Mouse (Mus musculus) c-Kit-positive CD71-positive TER-119-positive erythroid progenitor cells, embryonic 14.5 days (primary cell): ENCODE measurements around the gene Pex11b.
"Not testable (repeated sequence)": the region's sequence is repeated elsewhere in the genome, so short reads cannot be mapped to it uniquely, and the experiment has no call there.

Experiments
- DNase-seq: peaks from one replicate; pipeline ENCODE4 v3.0.0-alpha.2; 2013; ENCODE audit warnings: low spot score

Gene Pex11b

DNA sequence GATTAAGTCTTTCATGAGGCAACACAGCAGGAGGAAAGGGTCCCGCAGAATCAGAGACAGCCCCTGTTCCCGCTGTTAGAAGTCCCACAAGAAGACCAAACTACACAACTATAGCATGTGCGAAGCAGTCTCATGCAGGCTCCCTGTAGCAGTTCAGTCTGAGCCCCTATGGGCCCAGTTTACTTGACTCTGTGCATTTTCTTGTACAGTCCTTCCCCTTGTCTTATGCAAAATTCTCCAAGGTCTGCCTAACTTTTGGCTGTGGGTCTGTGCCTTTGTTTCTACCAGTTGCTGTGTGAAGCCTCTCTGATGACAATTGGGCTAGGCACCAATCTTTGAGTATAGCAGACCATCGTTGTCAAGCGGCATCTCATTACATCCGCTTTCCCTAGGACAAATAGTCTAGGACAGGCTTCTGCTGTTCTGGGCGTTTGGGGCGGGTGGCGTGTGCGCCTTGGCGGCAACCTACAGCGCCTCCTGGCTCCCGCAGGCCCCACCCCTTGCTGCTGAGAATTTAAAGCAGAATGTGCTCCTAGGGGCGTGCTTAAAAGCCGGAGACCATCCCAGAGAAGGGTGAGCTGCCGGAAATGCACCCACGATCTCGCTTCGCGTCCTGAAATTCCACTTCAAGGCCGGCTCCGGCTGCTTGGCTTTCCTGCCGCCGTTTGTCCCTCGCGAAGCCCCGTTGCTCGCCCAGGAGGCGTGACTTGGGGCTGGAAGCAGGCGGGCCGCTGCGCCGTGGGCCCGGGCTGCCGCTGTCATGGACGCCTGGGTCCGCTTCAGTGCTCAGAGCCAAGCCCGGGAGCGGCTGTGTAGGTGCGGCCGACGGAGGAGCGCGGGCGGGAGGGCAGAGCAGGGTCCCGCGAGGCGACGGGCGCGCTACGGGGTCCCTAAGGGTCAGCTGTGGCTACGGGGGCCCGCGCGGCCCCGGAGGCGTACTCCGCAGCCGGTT is at the start of gene Pex11b, which contains the start of gene Gm42957:
TSS of gene Pex11b (plus strand) at position 449 of the 952 bp plus-strand sequence.
TSS of gene Gm42957 (plus strand) at position 547 of the 952 bp plus-strand sequence.
- DNase-seq, result peak; percentile 80

DNA sequence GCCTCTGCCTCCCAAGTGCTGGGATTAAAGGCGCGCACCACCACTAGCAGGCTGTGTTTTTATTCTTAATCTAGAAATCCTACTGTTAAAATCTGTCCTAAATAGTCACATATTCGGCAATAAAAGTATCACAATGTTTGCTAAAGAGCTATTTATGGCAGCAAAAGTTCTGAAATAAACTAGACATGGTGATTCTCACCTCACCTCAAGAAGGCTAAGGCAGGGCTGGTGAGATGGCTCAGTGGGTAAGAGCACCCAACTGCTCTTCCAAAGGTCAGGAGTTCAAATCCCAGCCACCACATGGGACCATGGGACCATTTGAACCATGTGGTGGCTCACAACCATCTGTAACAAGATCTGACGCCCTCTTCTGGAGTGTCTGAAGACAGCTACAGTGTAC is 44.5 kb upstream of the Pex11b start:
- DNase-seq, result no peak

DNA sequence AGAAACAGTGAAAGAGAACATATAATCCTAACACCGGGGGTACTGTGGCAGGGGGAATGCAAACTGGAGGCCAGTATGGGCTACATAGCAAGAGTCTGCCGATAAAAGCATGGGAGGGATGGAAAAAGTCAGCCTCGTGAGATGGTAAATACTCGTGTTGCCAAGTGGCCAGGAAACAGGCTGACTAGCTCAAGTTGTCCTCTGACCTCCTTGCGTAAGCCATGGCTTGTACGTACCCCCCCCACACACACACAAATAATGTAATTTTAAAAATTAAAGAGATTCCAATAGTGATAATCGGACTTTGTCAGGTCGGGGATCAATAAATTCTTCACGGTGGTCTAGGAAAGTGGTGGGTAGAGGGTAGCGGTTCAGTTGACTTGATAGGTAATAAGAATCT is 41.8 kb upstream of the Pex11b start:
- peak; percentile 25 for DNase-seq

DNA sequence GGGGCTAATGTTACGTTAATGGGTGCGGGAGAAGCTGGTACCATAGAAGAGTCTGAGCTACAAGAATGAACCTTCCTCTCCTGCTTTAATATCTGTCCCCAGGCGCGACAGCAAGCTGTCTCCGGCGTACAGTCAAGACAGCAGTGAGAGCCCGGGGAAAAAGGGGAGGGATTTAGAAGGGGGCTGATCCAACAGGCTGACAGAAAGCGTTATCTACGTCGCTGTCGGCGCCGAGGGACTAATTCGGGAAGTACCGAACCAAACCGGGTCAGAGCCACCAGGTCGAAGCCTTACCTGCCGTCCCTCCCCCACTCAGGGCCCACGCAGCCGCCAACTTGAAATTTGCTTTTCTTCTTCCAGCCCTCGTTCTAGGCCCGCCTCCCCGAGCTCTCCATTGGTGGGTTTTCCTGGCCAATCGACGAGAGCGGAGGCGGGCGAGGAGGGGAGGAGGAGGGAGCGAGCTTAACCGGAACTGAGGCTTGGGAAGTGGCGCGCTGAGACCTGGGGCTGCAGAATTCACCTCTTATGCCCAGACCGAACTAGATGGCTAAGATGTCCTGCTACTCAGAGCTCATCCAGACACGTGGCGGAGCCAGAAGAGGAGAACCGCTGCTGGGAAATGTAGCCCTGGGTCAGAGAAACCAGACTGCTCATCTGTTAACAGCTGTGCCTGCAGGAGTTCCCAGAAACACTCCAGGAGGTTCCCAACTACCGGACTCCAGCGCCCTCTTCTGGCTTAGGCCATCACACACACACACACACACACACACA is 41.2 kb upstream of the Pex11b start, which contains the start of gene Polr3gl:
TSS of gene Polr3gl (minus strand) at position 392 of the 771 bp plus-strand sequence.
- DNase-seq, result peak; percentile 93

DNA sequence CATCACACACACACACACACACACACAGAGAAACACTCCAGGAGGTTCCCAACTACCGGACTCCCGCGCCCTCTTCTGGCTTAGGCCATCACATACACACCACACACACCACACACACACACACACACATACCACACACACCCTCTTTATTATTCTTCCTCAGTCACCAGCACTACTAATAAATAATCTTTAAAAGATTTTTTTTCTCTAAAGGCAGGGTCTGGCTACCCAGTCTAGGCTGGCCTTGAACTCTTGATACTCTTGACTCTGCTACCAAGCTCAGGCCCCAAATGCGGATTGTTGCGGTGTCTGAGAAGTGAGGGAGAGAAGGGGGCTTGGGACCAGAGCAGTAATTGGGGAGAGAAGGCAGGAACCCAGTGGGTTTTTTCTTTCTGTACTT is 40.3 kb upstream of the Pex11b start:
- no peak for DNase-seq

DNA sequence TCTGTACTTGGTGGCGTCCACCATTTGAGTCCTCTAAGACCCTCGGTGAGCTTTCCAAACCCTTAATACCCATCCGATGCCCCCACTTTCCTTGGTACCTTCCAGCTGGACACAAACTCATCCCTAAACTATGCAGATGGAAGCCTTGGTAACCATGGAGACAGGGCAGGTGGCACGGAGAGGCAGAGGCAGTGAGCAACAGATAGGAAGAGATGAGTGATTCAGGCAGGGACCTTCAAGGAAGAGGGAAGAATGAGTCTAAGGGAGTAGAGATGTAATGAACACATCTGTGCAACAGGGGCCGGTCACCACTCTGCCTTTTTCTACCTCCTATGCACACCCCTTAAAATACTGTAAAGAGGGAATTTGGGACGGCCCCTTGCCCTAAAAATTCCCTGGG is 39.5 kb upstream of the Pex11b start:
- DNase-seq, result no peak

DNA sequence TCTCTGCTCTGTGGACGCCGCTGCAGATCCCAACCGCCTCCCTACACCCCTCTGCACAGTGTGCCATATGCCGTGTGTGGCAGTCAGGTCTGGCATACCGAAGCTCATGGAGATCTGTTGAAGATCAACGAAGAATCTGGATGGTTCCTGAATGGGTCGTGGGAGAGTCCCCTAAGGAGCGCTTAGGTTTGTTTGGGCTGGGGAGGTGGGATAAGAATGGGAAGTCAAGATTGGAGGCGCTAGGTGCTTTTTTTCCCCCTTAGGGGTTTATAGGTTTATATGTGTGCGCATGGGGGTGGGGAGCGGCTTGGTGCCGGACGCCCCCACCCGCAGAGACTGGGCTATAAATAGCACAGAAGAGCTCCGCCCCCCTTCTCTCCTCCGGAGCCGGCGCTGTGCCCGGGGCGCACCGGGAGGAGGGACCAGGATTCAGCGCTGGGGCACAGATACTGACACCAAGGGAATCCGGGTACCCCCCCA is 38.9 kb upstream of the Pex11b start, which contains the start of gene Ankrd34a:
TSS of gene Ankrd34a (plus strand) at position 409 of the 480 bp plus-strand sequence.
- DNase-seq, result no peak

DNA sequence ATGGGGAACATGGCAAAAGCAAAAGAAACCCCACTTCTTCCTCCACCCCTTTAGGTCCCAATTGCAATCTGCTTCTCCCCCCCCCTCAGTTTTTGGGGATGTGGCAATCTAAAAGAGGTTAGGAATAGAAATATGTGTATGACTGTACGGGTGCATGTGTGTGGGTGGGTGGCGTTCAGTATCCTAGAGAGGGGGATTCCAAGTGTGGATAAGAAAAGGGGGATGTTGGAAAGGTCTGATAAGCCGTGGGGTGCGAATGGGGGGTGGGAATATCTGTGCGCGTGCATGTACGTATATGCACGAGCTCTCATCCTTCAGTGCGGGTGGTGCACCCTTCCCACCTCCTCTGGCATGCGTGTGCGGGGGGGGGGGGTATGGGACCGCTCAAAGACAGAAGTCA is 38.3 kb upstream of the Pex11b start:
- DNase-seq, result no peak

DNA sequence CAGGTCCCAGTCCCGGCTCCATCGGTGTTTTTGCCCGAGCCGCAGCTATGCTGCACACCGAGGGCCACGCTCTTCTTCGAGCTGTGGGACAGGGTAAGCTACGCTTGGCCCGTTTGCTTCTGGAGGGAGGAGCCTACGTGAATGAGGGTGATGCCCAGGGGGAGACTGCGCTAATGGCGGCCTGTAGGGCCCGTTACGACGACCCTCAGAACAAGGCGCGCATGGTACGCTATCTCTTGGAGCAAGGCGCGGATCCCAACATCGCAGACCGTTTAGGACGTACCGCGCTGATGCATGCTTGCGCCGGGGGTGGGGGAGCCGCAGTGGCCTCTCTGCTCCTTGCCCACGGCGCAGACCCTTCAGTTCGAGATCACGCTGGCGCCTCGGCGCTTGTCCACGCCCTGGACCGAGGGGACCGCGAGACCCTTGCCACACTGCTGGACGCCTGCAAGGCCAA is 37.7 kb upstream of the Pex11b start:
- DNase-seq, result no peak

DNA sequence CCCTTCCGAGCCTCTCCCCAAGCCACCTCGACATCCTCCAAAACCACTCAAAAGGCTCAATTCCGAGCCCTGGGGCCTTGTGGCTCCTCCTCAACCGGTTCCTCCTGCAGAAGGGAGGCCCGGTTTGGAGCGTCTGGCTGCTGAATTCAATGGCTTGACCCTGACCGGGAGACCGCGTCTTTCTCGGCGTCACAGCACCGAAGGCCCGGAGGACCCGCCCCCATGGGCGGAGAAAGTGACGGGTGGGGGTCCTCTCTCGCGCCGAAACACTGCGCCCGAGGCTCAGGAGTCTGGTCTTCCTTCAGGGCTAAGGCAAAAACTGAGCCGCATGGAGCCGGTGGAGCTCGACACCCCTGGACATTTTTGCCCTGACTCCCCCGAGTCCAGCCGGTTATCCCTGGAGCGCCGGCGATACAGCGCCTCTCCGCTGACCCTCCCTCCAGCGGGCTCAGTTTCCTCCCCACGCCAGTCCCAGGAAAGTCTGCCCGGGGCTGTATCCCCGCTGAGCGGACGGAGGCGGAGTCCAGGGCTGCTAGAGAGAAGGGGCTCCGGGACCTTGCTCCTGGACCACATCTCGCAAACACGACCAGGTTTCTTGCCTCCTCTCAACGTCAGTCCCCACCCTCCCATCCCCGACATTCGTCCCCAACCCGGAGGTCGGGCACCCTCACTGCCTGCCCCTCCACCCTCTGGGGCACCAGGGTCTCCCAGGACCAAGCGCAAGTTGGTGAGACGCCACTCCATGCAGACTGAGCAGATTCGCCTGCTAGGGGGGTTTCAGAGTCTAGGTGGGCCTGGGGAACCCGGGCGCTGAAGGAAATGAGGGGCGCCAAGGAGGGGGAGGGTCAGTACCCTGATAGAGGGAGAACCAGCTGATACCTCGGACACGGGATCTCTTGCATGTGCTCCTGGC is 36.8 kb upstream of the Pex11b start:
- no peak for DNase-seq

DNA sequence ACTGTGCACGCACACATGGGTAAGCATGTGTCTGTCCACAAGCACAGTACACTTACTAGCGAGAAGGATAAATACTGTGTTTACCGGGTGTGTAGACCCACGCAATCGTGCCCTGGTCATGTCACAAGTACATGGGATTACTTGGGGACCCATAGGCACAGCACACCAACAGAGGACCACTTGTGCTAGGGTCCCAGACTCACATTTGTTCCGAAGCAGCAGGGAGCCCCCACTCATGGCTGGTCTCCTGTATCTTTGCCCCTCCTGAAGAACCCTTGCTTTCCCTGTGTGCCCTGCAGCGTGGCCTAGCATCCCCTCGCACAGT is 36.1 kb upstream of the Pex11b start:
- DNase-seq, result no peak

DNA sequence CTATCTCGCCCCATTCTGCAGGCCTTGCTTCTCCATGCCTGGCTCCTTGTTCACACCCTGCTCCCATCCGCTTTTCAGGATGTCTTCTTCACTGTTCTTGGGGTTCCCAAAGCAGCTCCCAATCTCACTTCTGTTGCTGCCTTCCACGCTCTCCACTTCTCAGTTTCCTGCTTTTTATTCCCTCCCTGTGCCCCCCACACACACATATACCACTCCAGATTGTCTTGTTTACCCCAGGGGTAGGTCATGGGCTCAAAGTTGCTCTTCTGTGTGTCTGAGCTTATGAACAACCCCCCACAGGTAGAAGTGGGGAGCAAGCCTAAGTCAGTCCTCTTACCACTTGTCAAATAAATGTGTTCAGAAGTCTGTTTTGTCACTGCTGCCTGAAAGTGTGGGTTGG is 35.8 kb upstream of the Pex11b start:
- no peak for DNase-seq

DNA sequence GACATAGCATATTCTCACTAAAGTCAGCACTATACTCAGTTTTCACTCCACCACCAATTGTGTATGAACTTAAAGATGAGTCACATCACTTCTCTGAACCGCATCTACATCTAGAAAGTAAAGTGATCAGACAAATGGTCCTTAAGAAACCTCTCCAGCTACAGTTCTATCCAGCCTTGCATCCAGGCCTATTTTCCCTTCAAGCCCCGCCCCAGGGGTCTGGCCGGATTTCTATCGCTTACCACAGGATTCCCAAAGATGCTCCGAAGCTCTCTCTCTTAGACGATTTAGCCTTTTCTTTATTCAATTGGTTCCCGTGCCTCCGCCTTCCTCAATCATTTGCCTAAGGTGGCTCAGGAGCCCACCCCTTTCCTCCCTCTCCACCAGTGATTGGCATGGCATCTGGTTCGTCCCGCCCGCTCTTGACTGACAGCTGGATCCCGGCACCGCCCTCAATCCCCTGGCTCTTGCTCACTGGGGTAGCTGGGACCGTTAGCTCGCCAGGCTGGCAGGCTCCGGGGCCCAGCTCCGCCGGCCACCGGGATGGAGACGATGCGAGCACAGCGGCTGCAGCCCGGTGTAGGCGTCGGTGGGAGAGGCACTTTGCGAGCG is 34.4 kb upstream of the Pex11b start, which contains the start of gene Lix1l:
TSS of gene Lix1l (plus strand) at position 511 of the 612 bp plus-strand sequence.
- peak; percentile 78 for DNase-seq

DNA sequence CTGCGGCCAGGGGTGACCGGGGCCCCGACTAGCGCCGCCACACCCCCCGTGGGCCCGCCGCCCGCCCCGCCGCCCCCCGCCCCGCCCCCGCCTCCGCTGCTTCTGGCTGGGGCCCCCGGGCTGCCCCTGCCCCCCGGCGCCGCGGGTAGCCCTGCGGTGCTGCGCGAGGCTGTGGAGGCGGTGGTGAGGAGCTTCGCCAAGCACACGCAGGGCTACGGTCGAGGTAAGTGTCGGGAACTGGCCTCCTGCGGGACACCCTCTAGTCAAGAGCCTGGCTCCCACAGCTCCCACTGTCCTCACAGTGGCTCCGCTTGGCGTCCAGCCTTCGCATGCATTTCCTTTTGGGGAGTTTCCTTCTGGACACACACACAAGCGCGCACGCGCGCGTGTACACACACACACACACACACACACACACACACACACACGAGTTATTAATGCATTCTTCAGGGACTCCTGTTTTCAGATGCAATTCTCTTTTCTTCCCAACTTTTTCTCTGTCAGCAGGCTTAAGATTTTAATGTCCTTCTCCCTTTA is 33.9 kb upstream of the Pex11b start:
- no peak for DNase-seq

DNA sequence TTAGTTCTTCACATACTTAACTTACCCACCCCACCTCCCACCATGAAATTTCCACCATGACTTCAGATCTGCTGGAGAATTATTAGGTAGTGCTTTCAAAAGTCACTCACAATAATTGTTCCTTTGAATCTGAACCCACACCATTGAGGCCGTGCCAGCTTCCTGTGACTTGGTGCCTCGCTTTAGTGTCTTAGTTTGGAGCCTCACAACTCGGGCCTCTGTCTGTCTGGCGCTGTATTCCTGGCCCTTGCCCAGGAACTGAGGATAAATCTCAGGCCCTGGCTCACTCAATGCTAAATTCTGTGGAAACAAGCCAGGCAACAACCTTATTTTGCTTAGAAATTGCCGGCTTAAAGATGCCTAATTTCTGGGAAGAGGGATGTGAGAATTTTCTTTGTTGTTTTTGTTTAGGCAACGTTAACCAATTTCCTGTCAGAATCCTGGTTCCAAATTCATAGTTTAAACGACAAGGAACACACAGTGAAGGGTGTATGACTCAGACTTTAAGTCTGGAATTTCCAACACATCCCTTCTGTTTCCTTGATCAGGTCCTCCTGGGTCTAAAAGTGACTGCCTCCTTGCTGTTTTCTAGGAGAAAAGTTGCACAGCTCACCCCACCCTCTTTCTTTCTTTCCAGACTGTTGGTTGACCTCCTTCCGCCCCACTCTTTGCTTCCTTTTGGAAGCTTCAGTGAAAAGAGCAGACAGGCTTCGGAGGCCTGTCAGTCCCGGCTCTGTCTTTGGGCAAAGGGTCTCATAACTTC is 33.1 kb upstream of the Pex11b start:
- DNase-seq, result no peak

DNA sequence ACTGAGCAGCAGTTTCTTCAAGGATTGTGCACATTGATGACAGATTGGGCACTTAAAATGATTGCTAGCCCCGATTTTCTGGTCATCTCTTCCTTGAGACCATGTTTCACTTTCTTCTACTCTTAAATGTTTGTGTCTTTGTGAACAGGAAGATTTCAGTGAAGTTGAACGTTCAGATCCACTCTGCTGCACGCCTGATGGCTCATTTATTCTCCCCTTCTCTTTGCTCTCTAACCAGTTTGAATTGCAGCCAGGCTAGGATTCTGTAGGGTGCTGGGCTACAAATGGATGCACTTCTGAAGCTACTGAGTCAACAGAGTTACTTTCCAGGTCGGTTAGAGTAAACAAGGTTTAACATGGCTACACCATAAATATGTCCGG is 32.5 kb upstream of the Pex11b start:
- no peak for DNase-seq

DNA sequence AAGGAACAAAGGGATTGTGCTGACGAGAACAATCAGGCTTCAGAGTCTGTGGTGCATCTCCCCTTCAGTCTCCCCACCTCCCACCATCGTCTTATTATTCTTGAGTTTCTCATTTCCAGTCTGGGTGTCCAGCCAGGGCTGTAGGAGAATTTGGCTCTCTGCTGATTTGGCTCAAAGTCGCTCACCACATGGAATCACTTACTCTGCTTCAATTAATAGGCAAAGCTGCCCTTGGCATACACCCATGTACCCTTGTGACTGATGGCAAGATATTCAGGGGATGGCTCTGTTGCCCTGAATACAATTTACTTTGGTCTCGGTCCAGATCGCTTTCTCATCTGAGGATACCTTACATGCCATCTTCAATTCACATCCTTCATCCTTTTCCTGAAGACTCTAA is 31.9 kb upstream of the Pex11b start:
- no peak for DNase-seq

DNA sequence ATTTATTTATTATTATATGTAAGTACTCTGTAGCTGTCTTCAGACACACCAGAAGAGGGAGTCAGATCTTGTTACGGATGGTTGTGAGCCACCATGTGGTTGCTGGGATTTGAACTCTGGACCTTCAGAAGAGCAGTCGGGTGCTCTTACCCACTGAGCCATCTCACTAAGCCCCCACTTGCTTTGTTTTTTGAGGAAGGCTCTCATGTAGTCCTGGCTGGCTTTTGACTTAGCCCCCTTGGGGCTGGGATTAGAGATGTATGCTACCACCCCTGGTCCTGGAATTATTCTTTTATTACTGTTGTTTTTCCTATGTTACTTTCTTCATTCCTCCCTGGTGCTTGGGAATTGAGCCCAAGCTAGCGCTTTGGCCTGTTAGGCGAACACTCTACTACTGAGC is 29.2 kb upstream of the Pex11b start:
- DNase-seq, result not testable (repeated sequence)

DNA sequence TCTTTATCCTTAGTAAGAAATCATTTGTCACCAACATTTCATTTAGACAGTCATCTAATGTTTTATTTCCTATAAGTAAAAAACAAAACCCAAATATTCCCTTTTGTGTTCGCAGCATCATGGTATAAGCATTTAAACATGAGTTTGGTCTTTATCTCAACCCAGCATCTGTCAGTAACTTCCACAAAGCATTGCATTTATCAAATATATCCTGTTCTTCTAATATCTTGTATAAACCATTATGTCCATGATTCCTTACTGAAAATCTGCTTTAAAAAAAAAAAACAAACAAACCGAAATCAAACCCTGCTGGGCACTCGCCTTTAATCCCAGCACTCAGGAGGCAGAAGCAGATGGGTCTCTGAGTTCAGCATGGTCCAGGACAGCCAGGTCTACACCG is 28.6 kb upstream of the Pex11b start:
- no peak for DNase-seq

DNA sequence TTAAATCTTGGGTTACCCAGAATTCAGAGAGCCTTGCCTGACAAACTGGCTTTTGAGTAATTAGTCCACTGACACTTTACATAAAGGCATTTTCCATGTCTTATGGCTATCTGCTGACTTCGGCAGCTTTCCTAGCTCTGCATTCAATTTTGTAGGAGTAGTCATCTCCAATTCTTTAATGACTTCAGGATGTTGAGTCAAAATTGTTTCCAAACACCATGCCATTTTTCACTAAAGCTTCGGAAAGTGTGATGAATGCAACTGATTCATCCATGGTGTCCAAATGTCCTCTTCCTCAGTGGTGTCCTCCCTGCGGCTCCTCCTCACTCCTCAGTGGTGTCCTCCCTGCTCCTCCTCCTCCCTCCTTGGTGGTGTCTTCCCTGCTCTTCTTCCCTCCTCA is 17.2 kb upstream of the Pex11b start:
- no peak for DNase-seq
